Mouse (Mus musculus) cerebellum, adult 2 months (tissue): ENCODE results near the gene Ap3m1.
"Not testable (repeated sequence)": the region's sequence is repeated elsewhere in the genome, so short reads cannot be mapped to it uniquely, and the experiment has no call there.

ENCODE experiments used
- CTCF ChIP-seq: fragments of 200-500 bp; IDR thresholded peaks from 2 replicates; pipeline ENCODE4 v1.5.1; 2011; ENCODE audit warnings: low read depth, mild to moderate bottlenecking, control low read depth, low read length, moderate library complexity, borderline replicate concordance; ENCODE audit not compliant: insufficient read depth
- POLR2A ChIP-seq: fragments of 200-500 bp; IDR thresholded peaks from 2 replicates; pipeline ENCODE4 v1.6.1; 2011; ENCODE audit warnings: low read length, control low read depth, borderline replicate concordance; ENCODE audit not compliant: insufficient read depth

DNA sequence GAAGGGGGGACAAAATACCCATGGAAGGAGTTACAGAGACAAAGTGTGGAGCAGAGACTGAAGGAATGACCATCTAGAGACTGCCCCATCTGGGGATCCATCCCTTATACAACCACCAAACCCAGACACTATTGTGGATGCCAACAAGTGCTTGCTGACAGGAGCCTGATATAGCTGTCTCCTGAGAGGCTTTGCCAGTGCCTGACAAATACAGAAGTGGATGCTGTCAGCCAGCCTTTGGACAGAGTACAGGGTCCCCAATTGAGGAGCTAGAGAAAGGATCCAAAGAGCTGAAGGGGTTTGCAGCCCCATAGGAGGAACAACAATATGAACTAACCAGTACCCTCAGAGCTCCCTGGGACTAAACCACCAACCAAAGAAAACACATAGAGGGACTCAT, 41.9 kb upstream of the Ap3m1 start:
- not testable (repeated sequence) for TF ChIP-seq CTCF, POLR2A
